23 mouse cellular contexts compared by ENCODE assay signal in the genomic region with DNA sequence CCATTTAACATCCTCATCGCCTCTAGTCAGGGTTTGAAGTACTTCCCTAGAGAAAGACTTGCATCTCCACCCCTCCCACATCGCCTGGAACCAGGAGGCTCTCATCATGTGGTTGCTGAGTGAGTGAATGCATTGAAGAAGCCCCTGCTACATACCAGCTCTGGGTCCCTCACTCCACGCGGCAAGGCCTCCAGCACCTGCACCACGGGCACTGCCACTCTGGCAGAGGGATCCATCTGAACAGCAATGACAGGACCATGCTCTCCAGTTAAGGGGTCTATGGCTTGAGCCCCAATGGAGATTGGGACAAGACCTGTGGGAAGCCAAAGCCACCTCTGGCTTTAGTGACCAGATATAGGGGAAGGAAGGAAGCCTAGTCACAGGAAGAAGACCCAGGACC. TPM values are rescaled to one million over a fixed set of nuclear protein-coding genes. Genes with fewer than 3 reads are reported as not detected.
"Had no signal": no experiment of that assay in that cellular context is flagged by ENCODE, and none has a peak within 500 bp of the region (broad histone marks: within the 10 kb centered on the region; RNA-seq: fewer than 3 reads in every experiment).

No protein-coding gene starts in this region.

- H3K4me1 ChIP-seq: stomach, embryonic 15.5 days had no signal

- DNase-seq: retina, postnatal 1 day; right cerebral cortex, adult 18-20 months; right cerebral cortex, postnatal 14 days; right cerebral cortex, postnatal 25 days; right cerebral cortex, postnatal 4 days; spleen, adult 18-20 months; thymus, adult 18-20 months; thymus, adult 2 months; thymus, postnatal 14 days; thymus, postnatal 25 days; thymus, postnatal 36 days; thymus, postnatal 4 days had no signal

- H3K27ac ChIP-seq: neural tube, embryonic 13.5 days; neural tube, embryonic 15.5 days; stomach, embryonic 15.5 days; stomach, postnatal 0 days had no signal

- H3K27me3 ChIP-seq: neural tube, embryonic 15.5 days; stomach, embryonic 15.5 days had no signal

- H3K9ac ChIP-seq: neural tube, embryonic 13.5 days; neural tube, embryonic 15.5 days; stomach, embryonic 15.5 days had no signal

- H3K36me3 ChIP-seq: neural tube, embryonic 13.5 days; neural tube, embryonic 15.5 days; stomach, embryonic 15.5 days had no signal

- H3K4me2 ChIP-seq: neural tube, embryonic 13.5 days; neural tube, embryonic 15.5 days; stomach, embryonic 15.5 days had no signal

- H3K4me3 ChIP-seq: neural tube, embryonic 13.5 days; neural tube, embryonic 15.5 days; stomach, embryonic 15.5 days had no signal

- H3K9me3 ChIP-seq: neural tube, embryonic 13.5 days; neural tube, embryonic 15.5 days; stomach, embryonic 15.5 days had no signal

RNA-seq across cellular contexts. Expression of gene Gm32742, which starts 18.0 kb away (rescaled TPM):
- total RNA-seq: neutrophil, adult 5-6 weeks had no signal
- polyA plus RNA-seq: neural tube, embryonic 14.5 days; neural tube, embryonic 15.5 days had no signal

RNA-seq across cellular contexts. Expression of gene 4833427G06Rik, which starts 45.4 kb away (rescaled TPM):
- total RNA-seq: neutrophil, adult 5-6 weeks had no signal
- polyA plus RNA-seq: small intestine, adult 2 months; spleen, adult 2 months; stomach, embryonic 14.5 days; stomach, embryonic 15.5 days; stomach, embryonic 16.5 days; stomach, postnatal 0 days; thymus, adult 2 months; urinary bladder, adult 2 months had no signal
